Mouse (Mus musculus) liver, embryonic 15.5 days (tissue): ENCODE data around the gene Fank1. TPM values are rescaled to one million over a fixed set of nuclear protein-coding genes. Genes with fewer than 3 reads are reported as not detected.
A peak's percentile ranks its signal among the peaks of the same experiment; 100 is the strongest.

Source experiments
- ATAC-seq: fragments of 200-750 bp; cut with Nextera tagmentation; 2 replicates; pipeline ENCODE4 v1.8.0; 2017; ENCODE audit warnings: moderate number of reproducible peaks, mild to moderate bottlenecking, moderate library complexity; ENCODE audit not compliant: insufficient read depth
- H3K27ac ChIP-seq: fragments of 300-500 bp; sonication (generic); replicated peaks from 2 replicates; pipeline ENCODE4 v1.5.1; 2015; ENCODE audit warnings: mild to moderate bottlenecking, inconsistent platforms
- H3K27me3 ChIP-seq: fragments of 300-500 bp; sonication (generic); 2 replicates; pipeline ENCODE4 v1.6.1; 2015; ENCODE audit warnings: mild to moderate bottlenecking, inconsistent platforms
- H3K36me3 ChIP-seq: fragments of 300-500 bp; sonication (generic); replicated peaks from 2 replicates; pipeline ENCODE4 v1.6.1; 2015; ENCODE audit warnings: moderate library complexity, mild to moderate bottlenecking, inconsistent platforms
- H3K4me1 ChIP-seq: fragments of 300-500 bp; sonication (generic); replicated peaks from 2 replicates; pipeline ENCODE4 v1.6.1; 2015; ENCODE audit warnings: inconsistent platforms
- H3K4me2 ChIP-seq: fragments of 300-500 bp; sonication (generic); 2 replicates; pipeline ENCODE4 v1.6.1; 2015; ENCODE audit warnings: moderate library complexity, mild to moderate bottlenecking, inconsistent platforms
- H3K4me3 ChIP-seq: fragments of 300-500 bp; sonication (generic); replicated peaks from 2 replicates; pipeline ENCODE4 v1.5.1; 2015; ENCODE audit warnings: mild to moderate bottlenecking, inconsistent platforms
- H3K9ac ChIP-seq: fragments of 300-500 bp; sonication (generic); 2 replicates; pipeline ENCODE4 v1.6.1; 2015; ENCODE audit warnings: moderate library complexity, mild to moderate bottlenecking, inconsistent platforms
- H3K9me3 ChIP-seq: fragments of 300-500 bp; sonication (generic); replicated peaks from 2 replicates; pipeline ENCODE4 v1.6.1; 2016; ENCODE audit warnings: inconsistent platforms
- WGBS: fragments of 180-500 bp; shearing (Covaris S2); methylation state at CpG from one replicate; pipeline ENCODE4 v1.1.7; 2015; ENCODE audit warnings: mixed read lengths; ENCODE audit not compliant: insufficient replicate concordance; 5-methylcytosine and 5-hydroxymethylcytosine counted together
- polyA plus RNA-seq: library from polyadenylated mRNA; unstranded; fragments of >200 nt; fragmentation: Nextera tagmentation; extraction: Ambion mirVana; gene quantifications from 2 replicates; pipeline ENCODE4 v1.2.1, GENCODE M21; 2015

The Fank1 gene
- polyA plus RNA-seq, 1 experiment from 2014 or later: not detected

- Histone ChIP-seq H3K36me3 (no peaks in the 10 kb centered on the region), H3K4me1 (no peaks in the 10 kb centered on the region), H3K9ac (no peak overlapping the region), H3K9me3 (no peaks in the 10 kb centered on the region), H3K27ac (no peak overlapping the region), H3K4me2 (no peak overlapping the region), H3K4me3 (no peak overlapping the region), H3K27me3 (no peaks in the 10 kb centered on the region)
- 68% methylated on average over 4 of the region's 4 CpGs for whole genome bisulfite sequencing
- ATAC-seq: no peak
These were observed 132.3 kb downstream of the Fank1 start for GRCm38 (mm10) chr7:133908966-133909365.

DNA sequence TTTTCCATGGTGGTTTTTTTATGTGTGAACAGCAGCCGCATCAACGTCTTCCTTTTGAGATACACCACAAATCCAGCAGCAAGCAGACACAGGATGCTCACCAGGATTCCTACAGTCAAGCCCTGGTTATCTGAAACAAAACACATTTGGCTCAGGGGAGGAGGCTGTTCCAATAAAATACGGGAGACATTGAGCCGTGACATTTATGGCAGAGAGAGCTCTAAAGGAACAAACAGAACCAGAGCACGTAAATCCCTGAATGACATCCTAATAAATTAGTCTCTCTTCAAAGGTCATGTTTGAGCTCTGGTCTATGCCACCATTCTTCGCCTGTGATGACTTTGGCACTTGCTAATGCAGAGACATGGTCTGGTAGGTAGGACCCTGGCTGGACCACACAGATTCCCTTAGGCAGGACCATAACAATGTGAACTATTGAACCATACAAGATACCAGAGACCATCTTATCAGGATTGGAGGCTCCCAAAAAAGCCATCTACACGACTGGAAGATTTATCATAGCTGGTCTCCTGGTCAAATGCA lies 133.2 kb downstream of the Fank1 start:
- Histone ChIP-seq H3K27ac (no peak overlapping the region), H3K4me1 (no peaks in the 10 kb centered on the region), H3K36me3 (no peaks in the 10 kb centered on the region), H3K27me3 (no peaks in the 10 kb centered on the region), H3K9me3 (no peaks in the 10 kb centered on the region), H3K9ac (no peak overlapping the region), H3K4me2 (no peak overlapping the region), H3K4me3 (no peak overlapping the region)
- ATAC-seq: no peak
- WGBS: 58% methylated on average over 7 of the region's 7 CpGs

- Histone ChIP-seq H3K27ac (no peak overlapping the region), H3K27me3 (no peaks in the 10 kb centered on the region), H3K9me3 (no peaks in the 10 kb centered on the region), H3K4me1 (no peaks in the 10 kb centered on the region), H3K4me2 (no peak overlapping the region), H3K9ac (no peak overlapping the region), H3K36me3 (no peaks in the 10 kb centered on the region), H3K4me3 (no peak overlapping the region)
- no peak for ATAC-seq
- 59% methylated on average over 3 of the region's 3 CpGs for WGBS
These were observed 135.2 kb downstream of the Fank1 start for GRCm38 (mm10) chr7:133911881-133912280.

DNA sequence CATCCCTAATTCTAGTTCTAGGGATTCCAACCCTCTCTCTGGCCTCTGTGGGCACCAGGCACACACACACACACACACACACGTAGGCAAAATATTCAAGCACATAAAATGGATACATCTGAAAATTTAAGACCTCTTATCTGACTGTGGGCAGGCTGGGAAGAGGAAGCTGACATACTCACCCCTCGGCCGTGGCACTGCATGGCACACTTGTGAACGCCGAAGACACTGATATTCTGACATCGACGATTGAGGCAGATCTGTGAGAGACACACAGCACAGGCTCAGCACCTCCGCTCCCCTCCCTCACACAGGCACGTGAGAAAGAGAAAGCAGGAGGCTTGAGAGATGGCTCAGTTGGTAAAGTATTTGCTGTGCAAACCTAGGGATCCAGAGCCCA lies 139.6 kb downstream of the Fank1 start:
- ATAC-seq: no peak
- H3K4me2 ChIP-seq: no peak overlapping the region
- H3K36me3 ChIP-seq: no peaks in the 10 kb centered on the region
- 35% methylated on average over 9 of the region's 9 CpGs for WGBS
- H3K4me3 ChIP-seq: no peak overlapping the region
- H3K4me1 ChIP-seq: no peaks in the 10 kb centered on the region
- H3K27me3 ChIP-seq: no peaks in the 10 kb centered on the region
- H3K27ac ChIP-seq: no peak overlapping the region
- H3K9ac ChIP-seq: no peak overlapping the region
- H3K9me3 ChIP-seq: no peaks in the 10 kb centered on the region

DNA sequence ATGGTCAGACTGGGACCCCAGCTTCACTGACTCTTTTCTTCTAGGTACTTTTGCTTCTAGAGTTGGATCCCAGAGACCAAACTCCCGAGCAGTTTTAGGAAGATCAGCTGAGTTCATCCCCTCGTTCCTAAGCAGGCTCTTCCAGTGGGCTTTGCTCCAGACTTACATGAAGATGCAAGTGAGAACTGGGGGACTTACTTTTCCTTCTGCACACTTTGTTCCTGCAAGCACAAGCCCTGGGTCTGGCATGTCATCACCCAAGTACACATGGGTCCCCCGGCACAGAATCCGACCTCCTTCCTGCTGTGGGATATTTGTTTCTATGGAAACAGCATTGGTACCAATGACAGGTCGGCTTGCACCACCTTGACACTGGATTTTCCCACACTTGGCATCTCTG lies 142.6 kb downstream of the Fank1 start:
- no peaks in the 10 kb centered on the region for H3K36me3 ChIP-seq
- no peak overlapping the region for H3K9ac ChIP-seq
- H3K27me3 ChIP-seq: no peaks in the 10 kb centered on the region
- H3K9me3 ChIP-seq: no peaks in the 10 kb centered on the region
- no peak overlapping the region for H3K4me3 ChIP-seq
- 54% methylated on average over 5 of the region's 5 CpGs for WGBS
- ATAC-seq: no peak
- no peak overlapping the region for H3K4me2 ChIP-seq
- H3K4me1 ChIP-seq: no peaks in the 10 kb centered on the region
- no peak overlapping the region for H3K27ac ChIP-seq

GRCm38 (mm10) chr7:133919918-133920317 lies 143.3 kb downstream of the Fank1 start:
- Histone ChIP-seq H3K27me3 (no peaks in the 10 kb centered on the region), H3K9ac (no peak overlapping the region), H3K4me2 (no peak overlapping the region), H3K27ac (no peak overlapping the region), H3K4me1 (no peaks in the 10 kb centered on the region), H3K9me3 (no peaks in the 10 kb centered on the region), H3K36me3 (no peaks in the 10 kb centered on the region), H3K4me3 (no peak overlapping the region)
- no peak for ATAC-seq
- 59% methylated on average over 5 of the region's 5 CpGs for WGBS

- no peak overlapping the region for H3K4me3 ChIP-seq
- no peaks in the 10 kb centered on the region for H3K36me3 ChIP-seq
- no peak overlapping the region for H3K9ac ChIP-seq
- H3K4me1 ChIP-seq: no peaks in the 10 kb centered on the region
- no peaks in the 10 kb centered on the region for H3K9me3 ChIP-seq
- 49% methylated on average over 7 of the region's 7 CpGs for WGBS
- H3K4me2 ChIP-seq: no peak overlapping the region
- ATAC-seq: no peak
- no peak overlapping the region for H3K27ac ChIP-seq
- no peaks in the 10 kb centered on the region for H3K27me3 ChIP-seq
These were observed 144.1 kb downstream of the Fank1 start for GRCm38 (mm10) chr7:133920724-133921123.

- no peak for ATAC-seq
- H3K9ac ChIP-seq: no peak overlapping the region
- no peak overlapping the region for H3K4me2 ChIP-seq
- H3K9me3 ChIP-seq: no peaks in the 10 kb centered on the region
- H3K27me3 ChIP-seq: no peaks in the 10 kb centered on the region
- 73% methylated on average over 4 of the region's 4 CpGs for WGBS
- H3K4me1 ChIP-seq: no peaks in the 10 kb centered on the region
- no peak overlapping the region for H3K27ac ChIP-seq
- no peak overlapping the region for H3K4me3 ChIP-seq
- no peaks in the 10 kb centered on the region for H3K36me3 ChIP-seq
These were observed 144.6 kb downstream of the Fank1 start for GRCm38 (mm10) chr7:133921291-133921690.

DNA sequence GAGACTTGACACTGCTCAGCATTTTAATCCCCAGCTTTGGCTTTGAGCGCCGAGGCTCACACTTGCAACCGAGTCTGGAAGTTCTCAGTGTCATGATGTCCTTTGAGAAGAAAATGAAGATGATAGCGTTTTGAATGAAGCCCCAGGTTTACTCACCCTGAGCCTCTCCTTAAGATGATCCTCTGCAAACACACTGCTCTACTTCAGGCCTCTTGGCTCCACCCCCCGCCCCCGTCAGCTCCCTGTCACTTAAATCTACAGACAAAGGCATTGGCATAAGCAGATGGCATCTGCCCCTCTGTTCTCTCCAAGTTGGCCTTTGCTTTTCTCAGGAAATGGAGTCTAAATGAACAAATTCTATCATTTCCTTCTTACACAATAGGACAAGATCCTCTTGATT lies 147.3 kb downstream of the Fank1 start:
- H3K4me1 ChIP-seq: no peaks in the 10 kb centered on the region
- WGBS: 35% methylated on average over 6 of the region's 6 CpGs
- no peak overlapping the region for H3K27ac ChIP-seq
- no peak overlapping the region for H3K9ac ChIP-seq
- no peak overlapping the region for H3K4me2 ChIP-seq
- ATAC-seq: 0 out of 2 replicates have a peak, but pooled peaks have one; percentile 6
- no peaks in the 10 kb centered on the region for H3K27me3 ChIP-seq
- no peaks in the 10 kb centered on the region for H3K9me3 ChIP-seq
- H3K4me3 ChIP-seq: no peak overlapping the region
- no peaks in the 10 kb centered on the region for H3K36me3 ChIP-seq

- no peak overlapping the region for H3K9ac ChIP-seq
- H3K4me3 ChIP-seq: no peak overlapping the region
- ATAC-seq: no peak
- no peaks in the 10 kb centered on the region for H3K27me3 ChIP-seq
- H3K4me1 ChIP-seq: no peaks in the 10 kb centered on the region
- WGBS: 43% methylated on average over 2 of the region's 2 CpGs
- no peak overlapping the region for H3K27ac ChIP-seq
- no peaks in the 10 kb centered on the region for H3K9me3 ChIP-seq
- H3K4me2 ChIP-seq: no peak overlapping the region
- no peaks in the 10 kb centered on the region for H3K36me3 ChIP-seq
These were observed 149.1 kb downstream of the Fank1 start for GRCm38 (mm10) chr7:133925771-133926170.

DNA sequence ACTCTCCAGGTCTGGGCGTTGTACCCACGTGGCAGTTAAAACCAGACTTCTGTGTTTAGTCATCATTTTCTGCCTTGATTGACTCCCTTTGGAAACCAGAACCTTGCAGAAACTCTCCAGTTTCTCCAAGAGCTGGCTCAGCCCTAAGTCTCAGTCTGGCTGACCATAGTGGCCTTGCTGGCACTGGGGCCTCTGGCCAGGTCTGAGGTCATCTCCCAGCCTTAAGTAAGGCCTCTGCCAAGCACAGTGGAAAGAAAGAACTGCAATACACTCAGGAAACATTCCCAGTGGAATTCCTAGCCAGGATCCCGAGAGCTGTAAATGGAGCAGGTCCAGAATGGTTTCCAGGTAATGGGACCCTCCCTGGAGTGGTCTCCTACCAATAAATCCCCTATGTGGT lies 152.3 kb downstream of the Fank1 start:
- Histone ChIP-seq H3K4me2 (no peak overlapping the region), H3K36me3 (no peaks in the 10 kb centered on the region), H3K4me3 (no peak overlapping the region), H3K27me3 (no peaks in the 10 kb centered on the region), H3K9ac (no peak overlapping the region), H3K27ac (no peak overlapping the region), H3K9me3 (no peaks in the 10 kb centered on the region), H3K4me1 (no peaks in the 10 kb centered on the region)
- WGBS: 47% methylated on average over 3 of the region's 3 CpGs
- no peak for ATAC-seq
